Mouse (Mus musculus): ENCODE results near the gene Pgm1.

The Pgm1 gene

GRCm38 (mm10) chr4:99957186-99957585 lies 28.0 kb downstream of the Pgm1 start:
- DNase-seq (ENCODE audit: low read depth, low spot score), result no peak

GRCm38 (mm10) chr4:99958084-99958815 lies 29.0 kb downstream of the Pgm1 start:
- DNase-seq (ENCODE audit: low read depth, low spot score), result no peak

- DNase-seq (ENCODE audit: low read depth, low spot score), result no peak
Measured at GRCm38 (mm10) chr4:99959308-99959707, 30.1 kb downstream of the Pgm1 start.

GRCm38 (mm10) chr4:99966555-99966954 lies 37.3 kb downstream of the Pgm1 start:
- DNase-seq (ENCODE audit: low read depth, low spot score), result no peak

GRCm38 (mm10) chr4:99969328-99969727 lies 40.1 kb downstream of the Pgm1 start:
- DNase-seq (ENCODE audit: low read depth, low spot score), result no peak

GRCm38 (mm10) chr4:99970097-99970496 lies 40.9 kb downstream of the Pgm1 start:
- DNase-seq (ENCODE audit: low read depth, low spot score), result peak; percentile 62

GRCm38 (mm10) chr4:99972886-99973285 lies 43.7 kb downstream of the Pgm1 start:
- no peak for DNase-seq (ENCODE audit: low read depth, low spot score)

GRCm38 (mm10) chr4:99973931-99974330 lies 44.7 kb downstream of the Pgm1 start:
- DNase-seq (ENCODE audit: low read depth, low spot score), result no peak

GRCm38 (mm10) chr4:99974375-99974774 lies 45.2 kb downstream of the Pgm1 start:
- DNase-seq (ENCODE audit: low read depth, low spot score), result no peak

GRCm38 (mm10) chr4:99979326-99979725 lies 50.1 kb downstream of the Pgm1 start:
- DNase-seq (ENCODE audit: low read depth, low spot score), result no peak

- no peak for DNase-seq (ENCODE audit: low read depth, low spot score)
Measured at GRCm38 (mm10) chr4:99981216-99981615, 52.0 kb downstream of the Pgm1 start.

- DNase-seq (ENCODE audit: low read depth, low spot score), result no peak
Measured at GRCm38 (mm10) chr4:99983652-99984368, 54.6 kb downstream of the Pgm1 start.

- no peak for DNase-seq (ENCODE audit: low read depth, low spot score)
Measured at GRCm38 (mm10) chr4:99984369-99984752, 55.1 kb downstream of the Pgm1 start.

- DNase-seq (ENCODE audit: low read depth, low spot score), result no peak
Measured at GRCm38 (mm10) chr4:99985086-99985485, 55.9 kb downstream of the Pgm1 start.

GRCm38 (mm10) chr4:99985631-99986030 lies 56.4 kb downstream of the Pgm1 start:
- no peak for DNase-seq (ENCODE audit: low read depth, low spot score)

GRCm38 (mm10) chr4:99986609-99987008 lies 57.4 kb downstream of the Pgm1 start:
- no peak for DNase-seq (ENCODE audit: low read depth, low spot score)

- no peak for DNase-seq (ENCODE audit: low read depth, low spot score)
Measured at GRCm38 (mm10) chr4:99988771-99989170, 59.6 kb downstream of the Pgm1 start.

- DNase-seq (ENCODE audit: low read depth, low spot score), result no peak
Measured at GRCm38 (mm10) chr4:100000971-100001370, 71.8 kb downstream of the Pgm1 start.

- no peak for DNase-seq (ENCODE audit: low read depth, low spot score)
Measured at GRCm38 (mm10) chr4:100001806-100002205, 72.6 kb downstream of the Pgm1 start.

- DNase-seq (ENCODE audit: low read depth, low spot score), result no peak
Measured at GRCm38 (mm10) chr4:100007721-100008120, 78.5 kb downstream of the Pgm1 start.

GRCm38 (mm10) chr4:100008371-100009090 lies 79.3 kb downstream of the Pgm1 start:
- DNase-seq (ENCODE audit: low read depth, low spot score), result peak; percentile 43

- DNase-seq (ENCODE audit: low read depth, low spot score), result no peak
Measured at GRCm38 (mm10) chr4:100009211-100009678, 80.0 kb downstream of the Pgm1 start.
